8 mouse cellular contexts compared by ENCODE assay signal in the genomic region with DNA sequence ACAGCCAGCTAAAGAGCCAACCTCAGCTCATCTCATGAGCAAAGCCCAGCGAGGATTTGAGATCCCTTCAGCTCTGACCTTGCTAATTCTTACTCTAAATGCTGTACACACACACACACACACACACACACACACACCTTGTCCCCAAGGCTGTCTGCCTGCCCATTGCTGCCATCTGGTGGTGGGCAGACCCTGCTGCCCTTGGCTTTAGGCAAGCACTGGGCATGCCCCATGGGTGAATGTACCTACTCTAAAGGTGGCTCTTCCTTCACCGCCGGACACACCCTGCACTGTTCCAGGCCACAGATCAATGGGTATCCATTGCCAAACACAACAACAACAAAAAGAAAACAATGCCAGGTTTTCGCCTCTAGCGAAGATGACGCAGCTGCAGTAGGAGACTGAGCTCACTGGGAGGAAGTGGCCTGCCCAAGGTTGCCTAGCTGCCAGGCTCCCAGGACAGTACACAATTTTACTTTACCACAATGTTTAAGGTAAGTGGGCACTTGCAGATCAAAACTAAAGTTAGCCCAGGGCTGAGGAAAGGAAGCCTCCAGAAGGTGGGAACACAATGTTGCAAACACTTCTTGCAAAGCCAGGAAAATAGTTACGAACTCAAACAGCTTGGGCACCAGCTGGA. TPM values are rescaled to one million over a fixed set of nuclear protein-coding genes. Genes with fewer than 3 reads are reported as not detected.
DNase-seq lines count a peak whose midpoint lies in the region; ATAC-seq and TF ChIP-seq lines count a peak whose summit lies in the region.

No protein-coding gene starts in this region.

- H3K36me3 ChIP-seq in forebrain, embryonic 10.5 days (replicated peaks): 0 out of 2 replicates have a peak, but pooled peaks cover 2% of the 10 kb centered on the region
- no peaks in the 10 kb centered on the region for H3K36me3 ChIP-seq in hindbrain, postnatal 0 days (ENCODE audit: insufficient read depth, low read length)

- 71% methylated on average over 7 of the region's 7 CpGs for WGBS in bone marrow, adult 2 months
- 81% methylated on average over 7 of the region's 7 CpGs for WGBS in forebrain, embryonic 10.5 days
- 71% methylated on average over 7 of the region's 7 CpGs for WGBS in hindbrain, postnatal 0 days

- peak; percentile 90 for TF ChIP-seq CTCF in bone marrow, adult 2 months (IDR thresholded peaks at IDR 0.05; ENCODE audit: control insufficient read depth, insufficient read depth, low read length)
- peak; percentile 99 for TF ChIP-seq CTCF in hindbrain, postnatal 0 days (IDR thresholded peaks at IDR 0.05; ENCODE audit: low read depth)
- TF ChIP-seq CTCF in left cerebral cortex, adult 2 months (IDR thresholded peaks at IDR 0.05): peak; percentile 82

- peak; percentile 84 for DNase-seq in ES-CJ7 (ENCODE audit: low read depth, low spot score)
- peak; percentile 65 for DNase-seq in forebrain, embryonic 10.5 days (ENCODE audit: extremely low spot score, low spot score)
- peak; percentile 91 for DNase-seq in hindbrain, postnatal 0 days (ENCODE audit: low spot score)
- DNase-seq in left cerebral cortex, adult 2 months (ENCODE audit: extremely low spot score in 1 of 2, low spot score in 2 of 2): peak; percentile 78 to 81
- DNase-seq in mesoderm, embryonic 11.5 days (ENCODE audit: low read depth, low spot score): peak; percentile 71
- peak; percentile 84 for DNase-seq in right cerebral cortex, postnatal 14 days
- peak; percentile 33 for DNase-seq in yolk sac, embryonic 10.5 days (ENCODE audit: low spot score)

- peak overlapping the region; percentile 7 for H3K27ac ChIP-seq in bone marrow, adult 2 months (ENCODE audit: control insufficient read depth, insufficient read depth, low read depth, low read length, poor library complexity)
- no peak overlapping the region for H3K27ac ChIP-seq in forebrain, embryonic 10.5 days
- no peak overlapping the region for H3K27ac ChIP-seq in hindbrain, postnatal 0 days
- H3K27ac ChIP-seq in left cerebral cortex, adult 2 months: no peak overlapping the region

- no peaks in the 10 kb centered on the region for H3K9me3 ChIP-seq in forebrain, embryonic 10.5 days
- H3K9me3 ChIP-seq in hindbrain, postnatal 0 days (ENCODE audit: low read length): no peaks in the 10 kb centered on the region

- H3K9ac ChIP-seq in hindbrain, postnatal 0 days (replicated peaks; ENCODE audit: low read length): no peak overlapping the region

- TF ChIP-seq POLR2A in bone marrow, adult 2 months (IDR thresholded peaks at IDR 0.05; ENCODE audit: borderline replicate concordance, control insufficient read depth, low read depth, low read length): no peak

- H3K4me1 ChIP-seq in bone marrow, adult 2 months (ENCODE audit: control insufficient read depth, insufficient read depth, low read length): no peaks in the 10 kb centered on the region
- peaks cover 16% of the 10 kb centered on the region for H3K4me1 ChIP-seq in forebrain, embryonic 10.5 days
- no peaks in the 10 kb centered on the region for H3K4me1 ChIP-seq in hindbrain, postnatal 0 days (ENCODE audit: insufficient read depth, low read length)

- no peak overlapping the region for H3K4me2 ChIP-seq in hindbrain, postnatal 0 days (ENCODE audit: low read depth, low read length)

- no peak overlapping the region for H3K4me3 ChIP-seq in bone marrow, adult 2 months (replicated peaks; ENCODE audit: control insufficient read depth, low read depth, low read length)
- no peak overlapping the region for H3K4me3 ChIP-seq in forebrain, embryonic 10.5 days
- no peak overlapping the region for H3K4me3 ChIP-seq in hindbrain, postnatal 0 days (ENCODE audit: low read length)
- H3K4me3 ChIP-seq in left cerebral cortex, adult 2 months: no peak overlapping the region

- no peaks in the 10 kb centered on the region for H3K27me3 ChIP-seq in forebrain, embryonic 10.5 days (ENCODE audit: poor library complexity, severe bottlenecking)
- H3K27me3 ChIP-seq in hindbrain, postnatal 0 days (ENCODE audit: insufficient read depth, low read length): no peaks in the 10 kb centered on the region

- intact Hi-C loops in left cerebral cortex, adult 2 months (cut with DNase I): loop anchor here (1.0 kb wide), 2 partner anchors 213 to 326 kb away; no protein-coding TSS in a partner anchor

- peak; percentile 45 for ATAC-seq in hindbrain, postnatal 0 days

RNA-seq across cellular contexts. Expression of a gene that starts 33.1 kb away (rescaled TPM):
- polyA plus RNA-seq in bone marrow, adult 2 months (2011; ENCODE audit: insufficient read depth, insufficient read length, low replicate concordance, missing spikeins): 2.7 and 6.5 TPM in 2 replicates
- 15.6 and 16.7 TPM in 2 replicates for polyA plus RNA-seq in forebrain, embryonic 10.5 days (2016; fragmentation: Nextera tagmentation; extraction: Ambion mirVana)
- total RNA-seq in hindbrain, postnatal 0 days (2014; rRNA removed): 41.8 and 53.5 TPM in 2 replicates
- 45.6 and 48.0 TPM in 2 replicates for polyA plus RNA-seq in hindbrain, postnatal 0 days (2015; fragmentation: Nextera tagmentation; extraction: Ambion mirVana)
- total RNA-seq in left cerebral cortex, adult 2 months (2021): 10 to 100 TPM; 74.5 to 77.3 TPM

Comparison
In these comparisons a context has a peak if more than half of its experiments do, and no peak if none do; other contexts are left out.
1. DNase-seq: peak in every context shown above with its lines; median percentile 91 in hindbrain, postnatal 0 days; 84 in ES-CJ7; 84 in right cerebral cortex, postnatal 14 days; 80 in left cerebral cortex, adult 2 months; 71 in mesoderm, embryonic 11.5 days; 65 in forebrain, embryonic 10.5 days; 33 in yolk sac, embryonic 10.5 days.